Mouse (Mus musculus) cerebellum, adult 2 months (tissue): Measurements from ENCODE around the gene Arid1b.

Source experiments
- CTCF ChIP-seq: fragments of 200-500 bp; IDR thresholded peaks from 2 replicates; pipeline ENCODE4 v1.5.1; 2011; ENCODE audit warnings: low read depth, mild to moderate bottlenecking, control low read depth, low read length, moderate library complexity, borderline replicate concordance; ENCODE audit not compliant: insufficient read depth
- POLR2A ChIP-seq: fragments of 200-500 bp; IDR thresholded peaks from 2 replicates; pipeline ENCODE4 v1.6.1; 2011; ENCODE audit warnings: low read length, control low read depth, borderline replicate concordance; ENCODE audit not compliant: insufficient read depth

- no peak for TF ChIP-seq CTCF
- TF ChIP-seq POLR2A, result no peak
These were observed 391.6 kb downstream of the Arid1b start for GRCm38 (mm10) chr17:5385694-5386093.
